Mouse (Mus musculus) left cerebral cortex, adult 2 months (tissue): ENCODE data around the gene Thnsl1. TPM values are rescaled to one million over a fixed set of nuclear protein-coding genes. Genes with fewer than 3 reads are reported as not detected.

Source experiments
- DNase-seq, 2 experiments: peaks; one replicate each; pipeline ENCODE4 v3.0.0; 2021 to 2022; ENCODE audit warnings: low spot score in 2 of 2, mixed read lengths in 1 of 2; ENCODE audit errors: extremely low spot score in 1 of 2
- H3K27ac ChIP-seq: fragments of 200-600 bp; 2 replicates; pipeline ENCODE4 v1.8.1; 2022
- H3K4me3 ChIP-seq: fragments of 200-600 bp; 2 replicates; pipeline ENCODE4 v1.8.1; 2022
- CTCF ChIP-seq: fragments of 200-600 bp; IDR thresholded peaks from 2 replicates; pipeline ENCODE4 v1.8.1; 2022; ENCODE audit warnings: antibody characterized with exemption, mild to moderate bottlenecking, moderate library complexity
- intact Hi-C: fragments of 180-260 bp; cut with DNase I; formaldehyde crosslinking; loops from one replicate; pipeline ENCODE4 v1.15.1; 2025
- total RNA-seq, 2 experiments: library from RNA; stranded (reverse); gene quantifications; 2 replicates each; pipeline ENCODE4 v1.2.3; 2021

Thnsl1 gene
- total RNA-seq, 2 experiments from 2014 or later = 19.9 to 24.2 TPM

DNA sequence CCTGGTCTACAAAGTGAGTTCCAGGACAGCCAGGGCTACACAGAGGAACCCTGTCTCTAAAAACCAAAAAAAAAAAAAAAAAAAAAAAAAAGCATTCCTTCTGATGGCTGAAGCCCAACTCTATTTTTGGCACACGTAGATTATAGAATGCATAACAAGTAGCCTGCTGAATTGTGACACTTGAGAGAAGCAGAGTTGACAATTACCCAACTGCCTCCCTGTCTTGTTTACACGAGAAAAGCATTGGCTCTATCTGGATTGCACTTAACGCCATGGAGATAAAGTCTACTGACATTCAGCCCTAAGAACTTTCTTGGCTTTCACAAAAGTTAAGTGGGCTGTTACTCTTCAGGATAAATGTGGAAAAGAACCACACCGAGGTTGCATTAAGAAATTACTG lies 39.5 kb downstream of the Thnsl1 start:
- Histone ChIP-seq H3K27ac (no peak overlapping the region), H3K4me3 (no peak overlapping the region)
- no peak for TF ChIP-seq CTCF
- intact Hi-C loops = no loop called here
- no peak for DNase-seq

DNA sequence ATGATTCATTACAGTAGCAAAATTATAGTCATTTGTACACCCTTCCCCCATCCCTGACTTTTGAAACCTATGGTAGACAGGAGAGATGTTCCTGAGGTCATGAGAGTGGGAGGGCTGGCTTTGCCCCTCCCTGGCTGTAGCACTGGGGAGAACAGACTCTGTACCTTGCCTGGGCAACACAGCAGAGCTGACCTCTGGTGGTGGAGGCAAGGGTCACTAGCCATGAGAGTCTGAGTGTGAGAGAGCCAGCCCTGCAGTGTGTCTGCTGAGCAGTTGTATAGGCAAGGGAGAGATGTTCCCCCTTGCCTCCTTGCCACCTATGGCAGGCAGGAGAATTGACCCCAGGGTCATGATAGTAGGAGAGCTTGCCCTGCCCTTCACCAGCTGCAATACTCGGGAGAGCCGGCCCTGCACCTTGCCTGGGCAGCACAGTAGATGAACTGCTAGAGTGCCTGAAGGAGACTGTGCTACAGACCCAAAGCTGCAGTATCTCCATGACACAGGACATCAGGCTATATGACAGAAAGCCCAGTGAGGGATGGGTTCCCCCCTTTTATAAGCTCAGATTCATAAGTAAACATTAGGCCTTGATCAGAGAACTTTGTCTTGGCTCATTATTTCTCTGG lies 40.1 kb downstream of the Thnsl1 start:
- intact Hi-C loops = no loop called here
- H3K27ac ChIP-seq = no peak overlapping the region
- no peak for TF ChIP-seq CTCF
- no peak for DNase-seq
- H3K4me3 ChIP-seq = no peak overlapping the region

DNA sequence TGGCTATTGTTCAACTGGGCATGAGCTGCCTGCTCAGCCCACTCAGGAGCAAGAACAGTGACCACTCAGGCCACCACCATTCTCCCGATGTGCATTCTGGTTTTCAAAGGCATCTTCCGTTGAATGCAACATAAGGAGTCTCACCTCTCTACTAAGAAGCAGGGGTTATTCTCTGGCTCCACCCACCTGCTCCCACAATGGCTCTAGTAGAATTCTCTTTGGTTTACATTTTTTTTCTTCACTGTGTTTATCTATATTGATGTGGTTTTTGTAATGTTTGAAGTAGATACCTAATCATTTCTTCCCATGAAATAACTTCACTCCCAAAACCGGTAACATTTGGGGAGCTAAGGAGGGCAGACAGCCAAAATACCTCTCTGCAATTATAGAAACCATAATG lies 48.1 kb downstream of the Thnsl1 start:
- no peak for DNase-seq
- TF ChIP-seq CTCF = no peak
- no peak overlapping the region for H3K4me3 ChIP-seq
- no peak overlapping the region for H3K27ac ChIP-seq
- intact Hi-C loops = no loop called here

DNA sequence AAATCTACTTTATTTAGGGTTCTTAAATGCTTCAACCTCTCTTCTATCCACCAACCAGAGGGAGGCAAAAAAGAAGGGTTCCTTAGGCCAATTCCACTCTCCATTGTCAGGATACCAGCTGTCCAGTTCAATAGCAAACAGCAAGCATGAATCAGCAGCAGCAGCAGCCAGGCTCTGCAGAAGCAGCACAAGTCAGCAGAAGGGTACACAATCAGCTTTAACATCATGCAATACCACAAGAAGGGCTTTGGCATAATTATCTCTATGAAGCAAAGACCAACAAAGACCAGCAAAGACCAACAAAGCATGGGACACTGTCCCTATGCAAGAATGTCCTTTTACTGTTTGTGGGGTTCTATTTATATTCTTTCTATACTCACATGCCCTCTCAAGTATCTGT lies 48.8 kb downstream of the Thnsl1 start:
- intact Hi-C loops = no loop called here
- Histone ChIP-seq H3K4me3 (no peak overlapping the region), H3K27ac (no peak overlapping the region)
- TF ChIP-seq CTCF = no peak
- DNase-seq = peak in 1 of 2 experiments; percentile 2

DNA sequence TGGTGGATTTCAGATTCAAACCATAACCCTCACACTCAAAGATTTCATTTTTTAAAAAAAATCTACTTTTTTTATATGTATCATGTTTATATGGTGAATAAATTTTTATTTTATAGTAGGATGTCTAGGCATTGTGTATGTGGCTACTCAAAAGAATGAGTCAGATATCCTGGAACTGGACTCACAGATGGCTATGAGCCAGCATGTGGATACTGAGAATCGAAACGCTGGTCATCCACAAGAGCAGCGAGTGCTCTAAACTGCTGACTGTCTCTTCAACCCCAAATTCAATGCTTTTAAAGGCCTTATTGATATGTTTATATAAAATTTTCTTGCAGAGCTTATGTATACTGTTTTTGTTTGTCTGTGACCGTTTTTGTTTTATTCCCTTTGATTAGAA lies 52.8 kb downstream of the Thnsl1 start:
- intact Hi-C loops = no loop called here
- no peak for TF ChIP-seq CTCF
- DNase-seq = no peak
- Histone ChIP-seq H3K4me3 (no peak overlapping the region), H3K27ac (no peak overlapping the region)

DNA sequence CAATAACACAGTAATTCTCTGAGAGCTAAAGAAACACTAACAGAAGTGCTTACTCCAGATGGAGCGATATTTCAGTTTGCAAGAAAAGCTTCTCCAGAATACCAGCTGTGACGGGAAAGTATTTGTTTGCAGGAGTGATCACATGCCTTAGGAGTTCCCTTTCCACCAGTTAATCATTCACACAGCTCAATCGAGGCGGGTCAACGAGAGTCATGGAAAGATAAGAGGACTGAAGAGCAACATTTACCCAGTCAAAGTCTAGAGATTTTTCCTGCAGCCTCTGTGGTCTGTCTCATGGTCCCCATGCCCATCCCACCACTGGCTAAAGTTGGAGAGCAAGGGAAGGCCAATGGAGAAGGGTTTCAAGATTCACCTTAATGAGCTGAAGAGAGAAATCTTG lies 53.6 kb downstream of the Thnsl1 start:
- intact Hi-C loops = no loop called here
- peak in 1 of 2 experiments; percentile 6 for DNase-seq
- Histone ChIP-seq H3K27ac (no peak overlapping the region), H3K4me3 (no peak overlapping the region)
- no peak for TF ChIP-seq CTCF

DNA sequence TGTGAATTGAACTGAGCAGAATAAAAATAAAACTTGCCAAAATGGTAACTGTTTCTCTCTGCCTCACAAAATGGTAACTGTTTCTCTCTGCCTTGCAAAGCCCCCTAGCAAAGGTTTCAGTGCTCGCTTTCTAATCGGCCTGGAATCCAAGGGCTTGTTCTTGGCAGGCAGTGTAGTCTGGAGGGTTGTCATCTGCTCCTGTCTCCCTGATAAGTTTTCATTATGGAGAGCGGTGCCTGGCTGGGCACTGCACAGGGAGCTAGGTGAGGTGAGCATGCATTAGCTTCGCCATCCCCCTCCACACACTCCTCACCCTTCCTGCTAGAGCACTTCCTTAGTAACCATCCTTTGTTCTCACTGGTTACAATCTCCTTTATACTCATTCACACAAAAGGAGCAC lies 54.5 kb downstream of the Thnsl1 start:
- intact Hi-C loops = loop anchor here (5.0 kb wide), 2 partner anchors 48 to 363 kb away; no protein-coding TSS in a partner anchor
- TF ChIP-seq CTCF = no peak
- no peak overlapping the region for H3K27ac ChIP-seq
- DNase-seq = no peak
- H3K4me3 ChIP-seq = no peak overlapping the region

DNA sequence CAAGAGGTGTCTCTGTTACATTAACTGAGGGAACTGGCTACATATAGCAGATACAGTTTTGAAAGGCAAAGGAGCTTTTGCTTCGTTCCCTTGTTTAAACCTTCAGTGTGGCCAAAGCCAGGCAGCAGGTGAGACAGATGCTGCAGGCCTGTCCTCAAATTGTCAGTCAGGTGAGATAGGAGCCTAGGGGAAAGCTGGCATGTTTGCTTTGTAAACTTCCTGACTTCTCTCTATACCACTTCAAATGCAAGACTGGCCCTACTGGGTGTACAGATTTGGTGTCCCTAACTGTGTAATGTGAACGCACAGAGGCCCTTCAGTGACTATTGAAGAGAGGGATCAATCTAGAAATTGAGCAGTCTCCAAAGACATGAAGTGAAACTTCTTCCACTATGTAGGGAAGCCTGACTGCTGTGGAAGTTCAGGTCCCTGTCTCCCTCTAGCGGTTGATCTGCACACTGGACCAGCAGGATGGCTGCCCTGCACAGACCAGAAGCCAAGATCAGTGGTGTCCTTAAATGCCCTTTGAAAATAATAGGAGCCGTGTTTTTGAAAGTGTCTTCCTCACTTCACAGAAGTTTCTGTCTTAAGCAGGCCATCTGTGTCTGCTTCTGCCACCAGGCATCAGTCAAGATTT lies 56.0 kb downstream of the Thnsl1 start:
- no peak overlapping the region for H3K27ac ChIP-seq
- intact Hi-C loops = loop anchor here (5.0 kb wide), 2 partner anchors 49 to 364 kb away; no protein-coding TSS in a partner anchor
- peak; percentile 82 for TF ChIP-seq CTCF
- no peak overlapping the region for H3K4me3 ChIP-seq
- peak; percentile 44 to 46 for DNase-seq

DNA sequence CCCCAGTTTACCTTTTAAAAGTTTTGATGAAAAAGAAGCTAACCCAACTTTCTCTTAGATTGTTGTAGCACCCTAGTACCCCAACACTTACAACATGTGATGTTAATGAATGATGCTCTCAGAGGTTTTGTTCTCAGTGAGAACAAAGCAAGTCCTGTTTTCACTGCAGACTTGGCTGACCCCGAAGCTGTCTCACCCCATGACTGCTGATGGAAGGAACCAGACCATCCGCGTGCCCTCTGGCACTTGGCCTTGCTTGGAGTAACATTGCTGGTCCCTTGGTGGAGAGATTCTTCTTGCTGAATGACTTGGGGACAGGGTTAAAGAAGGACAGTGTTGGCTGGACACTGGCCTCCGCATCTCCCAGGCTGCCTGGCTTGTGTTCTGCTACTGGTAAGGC lies 58.5 kb downstream of the Thnsl1 start:
- no peak for TF ChIP-seq CTCF
- DNase-seq = peak in 1 of 2 experiments; percentile 8
- Histone ChIP-seq H3K4me3 (no peak overlapping the region), H3K27ac (no peak overlapping the region)
- intact Hi-C loops = loop anchor here (5.0 kb wide), 2 partner anchors 52 to 367 kb away; no protein-coding TSS in a partner anchor

Other genes with a start within 250 kb of the Thnsl1 start
- 100 to 1,000 TPM; 299 to 304 TPM for gene Arhgap21, start 236.8 kb upstream of the Thnsl1 start, total RNA-seq
- 1 to 10 TPM; 3.2 to 4.2 TPM for gene Enkur, start 359 bp upstream of the Thnsl1 start, total RNA-seq
- gene Gpr158, start 161.8 kb downstream of the Thnsl1 start, total RNA-seq = 100 to 1,000 TPM; 117 to 127 TPM